Mouse (Mus musculus) stomach, postnatal 0 days (tissue): ENCODE measurements around the gene Rmnd5a.

ENCODE experiments used
- CTCF ChIP-seq: IDR thresholded peaks from 2 replicates; pipeline ENCODE4 v1.5.1; 2016; ENCODE audit warnings: antibody characterized with exemption, low read depth, mild to moderate bottlenecking, moderate library complexity
- EP300 ChIP-seq: optimal IDR thresholded peaks from 2 replicates; pipeline ENCODE3; 2016; ENCODE audit warnings: antibody characterized with exemption

DNA sequence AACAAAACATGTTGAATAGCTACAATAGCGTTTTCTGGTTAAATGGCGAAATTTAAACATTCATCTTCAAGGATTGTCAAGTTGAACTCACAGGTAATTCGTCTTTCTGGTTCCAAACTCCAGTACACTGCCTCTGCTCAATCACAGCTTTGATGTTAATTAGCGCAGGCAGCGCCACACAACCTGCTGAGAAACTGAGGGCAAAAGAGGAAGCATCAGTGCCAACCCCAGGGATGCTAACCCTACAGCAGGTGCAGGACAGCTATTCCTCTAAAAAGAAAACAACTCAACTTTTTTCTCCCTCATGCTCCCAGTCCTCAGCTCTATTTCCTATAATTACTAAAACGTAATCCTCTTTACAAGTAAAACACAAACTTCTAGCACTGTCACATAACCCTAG, 43.7 kb downstream of the Rmnd5a start:
- TF ChIP-seq CTCF (no peak), EP300 (no peak)
